Mouse (Mus musculus): ENCODE data around the gene Large1. TPM values are rescaled to one million over a fixed set of nuclear protein-coding genes. Genes with fewer than 3 reads are reported as not detected.
"Not testable (repeated sequence)": the region's sequence is repeated elsewhere in the genome, so short reads cannot be mapped to it uniquely, and the experiment has no call there.

Large1 gene
- polyA plus RNA-seq (2015; fragmentation: Nextera tagmentation; extraction: Ambion mirVana): 0.98 and 1.1 TPM in 2 replicates

DNA sequence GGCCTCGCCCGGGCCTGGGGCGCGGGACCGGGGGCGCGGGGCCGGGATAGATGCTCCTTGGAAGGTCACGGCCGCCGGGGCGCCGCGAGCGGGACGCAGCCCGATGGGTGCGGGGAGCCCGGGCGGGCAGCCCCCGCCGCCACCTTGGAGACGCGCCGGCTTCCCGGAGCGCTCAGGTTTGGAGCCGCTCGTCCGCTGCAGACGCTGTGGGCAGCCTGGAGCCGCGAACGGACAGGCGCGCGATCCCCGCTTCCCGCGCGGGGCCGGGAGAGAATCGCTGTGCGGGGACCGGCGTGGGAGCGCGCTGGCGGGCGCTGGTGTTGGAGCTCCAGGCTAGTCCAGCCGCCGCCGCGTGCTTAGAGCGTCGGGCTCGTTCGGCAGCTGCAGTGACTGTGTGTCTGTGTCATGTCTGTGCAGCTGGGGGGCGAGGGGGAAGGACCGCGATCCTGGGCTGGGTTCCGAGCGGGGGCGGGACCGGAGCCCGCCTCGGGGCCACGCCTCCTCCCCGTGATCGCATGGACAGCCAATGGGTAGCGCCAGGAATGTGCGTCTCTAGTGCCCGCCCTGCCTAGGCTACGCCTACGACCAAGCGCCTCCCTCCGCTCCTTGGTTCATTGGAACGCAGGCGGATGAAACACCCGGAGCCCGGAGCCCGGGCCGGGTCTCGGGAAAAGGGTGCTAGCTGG, at the start of gene Large1:
TSS of gene Large1 (minus strand) at position 433 of the 686 bp plus-strand sequence.
- Histone ChIP-seq H3K27me3 (ENCODE audit: insufficient read depth, low read length) (peaks cover 15% of the 10 kb centered on the region; the same call in 1 of the 2 replicates), H3K9ac (replicated peaks) (peak within 1 kb of the TSS; percentile 76), H3K9me3 (ENCODE audit: low read length) (no peaks in the 10 kb centered on the region), H3K36me3 (replicated peaks; ENCODE audit: insufficient read depth, low read length) (no peaks in the 10 kb centered on the region), H3K4me1 (ENCODE audit: insufficient read depth) (peaks cover 14% of the 10 kb centered on the region), H3K4me2 (ENCODE audit: low read depth, low read length) (peak within 1 kb of the TSS; percentile 94), H3K27ac (ENCODE audit: low read depth) (peak within 1 kb of the TSS; percentile 60; the same call in 1 of the 2 replicates), H3K4me3 (ENCODE audit: low read depth, low read length) (peak within 1 kb of the TSS; percentile 78)
- TF ChIP-seq EP300 (IDR thresholded peaks at IDR 0.05; ENCODE audit: low read depth): no peak
- under 1% methylated on average over 68 of the region's 84 CpGs for WGBS (ENCODE audit: insufficient replicate concordance)
- DNase-seq (peak; percentile 91), ATAC-seq (peak; percentile 99)

DNA sequence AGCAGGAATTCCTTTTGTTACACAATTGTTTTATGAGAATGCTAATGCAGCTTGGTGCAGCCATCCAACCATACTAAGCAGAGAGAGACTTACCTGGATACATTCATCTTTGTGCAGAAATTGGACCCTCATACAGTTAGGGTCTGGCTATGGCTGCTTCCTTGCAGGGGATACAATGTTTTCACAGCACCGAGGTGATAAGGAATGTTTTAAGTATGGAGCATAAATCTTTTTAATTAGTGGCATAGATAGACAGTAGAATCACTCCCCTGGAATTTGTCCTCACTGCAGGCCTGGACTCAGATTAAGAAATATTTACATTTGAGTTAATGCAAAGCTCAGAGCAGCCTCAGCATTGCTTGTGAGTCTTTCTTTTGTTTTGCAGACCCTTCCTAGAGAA, 47.0 kb upstream of the Large1 start:
- TF ChIP-seq EP300 (IDR thresholded peaks at IDR 0.05; ENCODE audit: low read depth) (no peak), CTCF (IDR thresholded peaks at IDR 0.05; ENCODE audit: low read depth) (no peak)
- no peak for ATAC-seq
- Histone ChIP-seq H3K4me2 (ENCODE audit: low read depth, low read length) (no peak overlapping the region), H3K9me3 (ENCODE audit: low read length) (no peaks in the 10 kb centered on the region), H3K27me3 (ENCODE audit: insufficient read depth, low read length) (no peaks in the 10 kb centered on the region), H3K4me1 (ENCODE audit: insufficient read depth) (no peaks in the 10 kb centered on the region), H3K9ac (replicated peaks) (no peak overlapping the region), H3K4me3 (ENCODE audit: low read depth, low read length) (no peak overlapping the region), H3K36me3 (replicated peaks; ENCODE audit: insufficient read depth, low read length) (no peaks in the 10 kb centered on the region), H3K27ac (ENCODE audit: low read depth) (no peak overlapping the region)
- 50% methylated on average over 1 of the region's 1 CpGs for WGBS (ENCODE audit: insufficient replicate concordance)
- DNase-seq: no peak

DNA sequence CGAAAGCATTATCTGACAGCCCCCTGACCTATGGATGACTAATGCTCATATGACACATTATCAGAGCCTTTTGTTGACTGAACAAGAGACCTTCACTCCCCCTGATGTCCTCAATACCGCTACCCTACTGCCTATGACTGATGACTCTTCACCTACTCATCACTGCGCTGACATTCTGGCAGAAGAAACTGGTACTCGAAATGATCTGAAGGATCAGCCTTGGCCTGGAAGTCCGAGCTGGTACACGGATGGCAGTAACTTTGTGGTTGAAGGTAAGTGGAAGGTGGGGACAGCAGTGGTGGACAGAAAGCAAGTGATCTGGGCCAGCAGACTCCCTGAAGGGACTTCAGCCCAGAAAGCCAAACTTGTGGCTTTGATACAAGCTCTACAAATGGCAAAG, 19.7 kb upstream of the Large1 start:
- not testable (repeated sequence) for H3K4me3 ChIP-seq (ENCODE audit: low read depth, low read length); H3K4me2 ChIP-seq (ENCODE audit: low read depth, low read length); DNase-seq; H3K27me3 ChIP-seq (ENCODE audit: insufficient read depth, low read length); H3K4me1 ChIP-seq (ENCODE audit: insufficient read depth); H3K27ac ChIP-seq (ENCODE audit: low read depth); H3K36me3 ChIP-seq (replicated peaks; ENCODE audit: insufficient read depth, low read length); ATAC-seq; H3K9ac ChIP-seq (replicated peaks); H3K9me3 ChIP-seq (ENCODE audit: low read length)
- WGBS (ENCODE audit: insufficient replicate concordance): 74% methylated on average over 6 of the region's 6 CpGs

DNA sequence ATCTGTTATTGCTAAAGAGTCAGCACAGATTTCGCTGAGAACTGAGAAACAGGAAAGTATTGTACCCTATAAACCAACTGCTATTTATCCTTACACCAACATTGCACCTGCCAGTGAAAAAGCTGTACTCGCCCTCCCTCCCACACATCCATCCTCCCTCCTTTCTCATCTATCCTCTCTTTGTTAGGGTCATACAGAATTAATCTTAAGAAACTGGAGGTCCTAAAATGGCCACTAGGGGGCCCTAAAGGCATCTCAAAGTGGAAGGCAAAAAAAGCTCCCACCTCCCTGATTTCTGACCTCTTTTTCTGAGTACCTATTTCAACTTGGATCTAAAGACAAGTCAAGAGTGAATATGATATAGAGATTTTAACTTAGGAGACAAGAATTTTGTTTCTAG, 2.6 kb upstream of the Large1 start:
- Histone ChIP-seq H3K4me2 (ENCODE audit: low read depth, low read length) (no peak overlapping the region), H3K27ac (ENCODE audit: low read depth) (no peak overlapping the region), H3K9me3 (ENCODE audit: low read length) (no peaks in the 10 kb centered on the region), H3K27me3 (ENCODE audit: insufficient read depth, low read length) (peaks cover 15% of the 10 kb centered on the region; the same call in 1 of the 2 replicates), H3K4me3 (ENCODE audit: low read depth, low read length) (no peak overlapping the region), H3K9ac (replicated peaks) (no peak overlapping the region), H3K36me3 (replicated peaks; ENCODE audit: insufficient read depth, low read length) (no peaks in the 10 kb centered on the region), H3K4me1 (ENCODE audit: insufficient read depth) (peaks cover 14% of the 10 kb centered on the region)
- ATAC-seq (no peak), DNase-seq (peak; percentile 34)
- 29% methylated on average over 2 of the region's 2 CpGs for WGBS (ENCODE audit: insufficient replicate concordance)
- TF ChIP-seq CTCF (IDR thresholded peaks at IDR 0.05; ENCODE audit: low read depth) (peak; percentile 66), EP300 (IDR thresholded peaks at IDR 0.05; ENCODE audit: low read depth) (no peak)

DNA sequence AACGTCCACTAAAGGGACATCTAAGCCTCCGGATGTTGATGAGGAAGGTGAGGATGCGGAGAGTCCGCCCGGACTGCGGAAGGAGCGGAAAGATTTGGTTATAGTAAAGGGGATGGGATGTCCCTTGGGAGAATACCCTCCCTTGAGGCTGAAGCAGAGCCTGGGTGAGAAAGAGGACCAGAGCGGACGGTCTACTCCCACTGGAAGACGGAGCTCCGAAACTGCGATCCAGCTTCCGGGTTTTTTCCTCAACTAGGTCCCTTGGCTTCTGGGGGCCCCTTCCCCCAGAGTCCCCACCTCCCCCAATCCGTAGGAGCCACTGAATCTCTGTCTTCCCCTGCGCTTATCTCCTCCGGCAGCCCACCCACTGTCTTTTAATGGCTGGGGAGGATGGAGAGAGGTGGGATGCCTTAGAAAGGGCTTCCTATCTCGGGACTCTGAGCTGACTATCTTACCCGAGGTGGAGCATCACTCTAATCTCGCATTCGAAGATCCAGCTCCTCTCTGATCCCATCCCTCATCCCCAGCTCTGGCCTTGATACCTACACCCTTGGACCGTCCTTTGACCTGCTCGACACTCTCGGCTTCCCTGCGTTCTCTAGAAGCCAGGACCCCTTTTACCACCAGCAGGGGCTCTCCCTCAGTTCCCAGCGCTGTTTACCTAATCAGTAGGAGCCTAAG, 1.0 kb upstream of the Large1 start:
- Histone ChIP-seq H3K9ac (replicated peaks) (peak overlapping the region; percentile 56), H3K4me3 (ENCODE audit: low read depth, low read length) (peak overlapping the region; percentile 78), H3K4me2 (ENCODE audit: low read depth, low read length) (peak overlapping the region; percentile 94), H3K9me3 (ENCODE audit: low read length) (no peaks in the 10 kb centered on the region), H3K27me3 (ENCODE audit: insufficient read depth, low read length) (peaks cover 15% of the 10 kb centered on the region; the same call in 1 of the 2 replicates), H3K4me1 (ENCODE audit: insufficient read depth) (peaks cover 14% of the 10 kb centered on the region), H3K36me3 (replicated peaks; ENCODE audit: insufficient read depth, low read length) (no peaks in the 10 kb centered on the region), H3K27ac (ENCODE audit: low read depth) (peak overlapping the region; percentile 36; the same call in 1 of the 2 replicates)
- TF ChIP-seq CTCF (IDR thresholded peaks at IDR 0.05; ENCODE audit: low read depth) (no peak), EP300 (IDR thresholded peaks at IDR 0.05; ENCODE audit: low read depth) (no peak)
- ATAC-seq: no peak
- peak; percentile 22 for DNase-seq
- WGBS (ENCODE audit: insufficient replicate concordance): under 1% methylated on average over 25 of the region's 25 CpGs

DNA sequence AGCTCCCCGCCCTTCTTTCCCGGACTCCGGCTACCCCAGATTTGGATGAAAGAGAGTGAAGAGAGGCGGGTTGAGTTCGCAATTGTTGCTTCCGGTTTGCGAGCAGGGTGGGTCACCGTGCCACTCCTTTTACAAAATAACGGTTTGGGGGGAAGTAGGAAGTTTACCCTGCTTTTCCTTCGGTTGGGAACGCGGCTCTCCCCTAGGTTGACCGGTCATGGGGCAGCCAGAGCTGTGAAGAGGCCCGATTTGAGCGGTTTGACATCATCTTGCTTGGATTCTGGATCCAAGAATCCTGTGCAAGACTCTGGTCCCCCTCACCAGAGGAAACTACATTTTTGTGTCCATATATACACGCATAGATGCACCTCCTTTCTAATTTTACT, 447 bp upstream of the Large1 start:
- H3K27ac ChIP-seq (ENCODE audit: low read depth): peak overlapping the region; percentile 36; the same call in 1 of the 2 replicates
- under 1% methylated on average over 16 of the region's 16 CpGs for WGBS (ENCODE audit: insufficient replicate concordance)
- H3K36me3 ChIP-seq (replicated peaks; ENCODE audit: insufficient read depth, low read length): no peaks in the 10 kb centered on the region
- TF ChIP-seq CTCF (IDR thresholded peaks at IDR 0.05; ENCODE audit: low read depth): no peak
- no peak for TF ChIP-seq EP300 (IDR thresholded peaks at IDR 0.05; ENCODE audit: low read depth)
- peak overlapping the region; percentile 94 for H3K4me2 ChIP-seq (ENCODE audit: low read depth, low read length)
- H3K9ac ChIP-seq (replicated peaks): peak overlapping the region; percentile 56
- peaks cover 15% of the 10 kb centered on the region; the same call in 1 of the 2 replicates for H3K27me3 ChIP-seq (ENCODE audit: insufficient read depth, low read length)
- ATAC-seq (peak; percentile 43), DNase-seq (no peak)
- H3K4me3 ChIP-seq (ENCODE audit: low read depth, low read length): peak overlapping the region; percentile 78
- peaks cover 14% of the 10 kb centered on the region for H3K4me1 ChIP-seq (ENCODE audit: insufficient read depth)
- no peaks in the 10 kb centered on the region for H3K9me3 ChIP-seq (ENCODE audit: low read length)
